Mouse (Mus musculus) liver, postnatal 0 days (tissue): Measurements from ENCODE around the gene Arsa. TPM values are rescaled to one million over a fixed set of nuclear protein-coding genes. Genes with fewer than 3 reads are reported as not detected.

Experiments used
- ATAC-seq: fragments of 200-750 bp; cut with Nextera tagmentation; 2 replicates; pipeline ENCODE4 v1.8.0; 2017; ENCODE audit warnings: mild to moderate bottlenecking, moderate library complexity
- DNase-seq: peaks from one replicate; pipeline ENCODE4 v3.0.0-alpha.2; 2016
- H3K27ac ChIP-seq: fragments of 300-500 bp; sonication (generic); 2 replicates; pipeline ENCODE4 v1.5.1; 2014; ENCODE audit warnings: antibody characterized with exemption, moderate library complexity, mild to moderate bottlenecking, low read depth
- H3K27me3 ChIP-seq: fragments of 300-500 bp; sonication (generic); 2 replicates; pipeline ENCODE4 v1.6.1; 2014; ENCODE audit warnings: low read length, control low read depth, mixed read lengths; ENCODE audit not compliant: insufficient read depth
- H3K36me3 ChIP-seq: fragments of 300-500 bp; sonication (generic); replicated peaks from 2 replicates; pipeline ENCODE4 v1.6.1; 2014; ENCODE audit warnings: mild to moderate bottlenecking, control low read depth, low read length, moderate library complexity, mixed read lengths; ENCODE audit not compliant: insufficient read depth
- H3K4me1 ChIP-seq: fragments of 300-500 bp; sonication (generic); 2 replicates; pipeline ENCODE4 v1.6.1; 2014; ENCODE audit warnings: antibody characterized with exemption, mild to moderate bottlenecking, control low read depth; ENCODE audit not compliant: insufficient read depth
- H3K4me2 ChIP-seq: fragments of 300-500 bp; sonication (generic); 2 replicates; pipeline ENCODE4 v1.6.1; 2014; ENCODE audit warnings: low read depth, mild to moderate bottlenecking, low read length, moderate library complexity, mixed read lengths
- H3K4me3 ChIP-seq: fragments of 300-500 bp; sonication (generic); 2 replicates; pipeline ENCODE4 v1.5.1; 2014; ENCODE audit warnings: low read depth, low read length
- H3K9ac ChIP-seq: fragments of 300-500 bp; sonication (generic); replicated peaks from 2 replicates; pipeline ENCODE4 v1.6.1; 2014; ENCODE audit warnings: mild to moderate bottlenecking, moderate library complexity
- H3K9me3 ChIP-seq: fragments of 300-500 bp; sonication (generic); 2 replicates; pipeline ENCODE4 v1.6.1; 2016; ENCODE audit warnings: mild to moderate bottlenecking, control low read depth, low read length, mixed read lengths
- CTCF ChIP-seq: sonication (generic); IDR thresholded peaks from 2 replicates; pipeline ENCODE4 v1.5.1; 2016; ENCODE audit warnings: antibody characterized with exemption, low read depth
- EP300 ChIP-seq: IDR thresholded peaks from 2 replicates; pipeline ENCODE4 v1.6.1; 2016; ENCODE audit warnings: antibody characterized with exemption, low read depth, mild to moderate bottlenecking
- WGBS: fragments of 180-500 bp; shearing (Covaris S2); extraction: QIAGEN DNeasy Blood & Tissue Kit; methylation state at CpG from one replicate; pipeline ENCODE4 v1.1.7; 2014; ENCODE audit not compliant: insufficient replicate concordance; 5-methylcytosine and 5-hydroxymethylcytosine counted together
- polyA plus RNA-seq: library from polyadenylated mRNA; unstranded; fragments of >200 nt; fragmentation: Nextera tagmentation; extraction: Ambion mirVana; gene quantifications from 2 replicates; pipeline ENCODE4 v1.2.1, GENCODE M21; 2015

Arsa gene
- polyA plus RNA-seq, 1 experiment from 2014 or later, result 5.5 TPM

DNA sequence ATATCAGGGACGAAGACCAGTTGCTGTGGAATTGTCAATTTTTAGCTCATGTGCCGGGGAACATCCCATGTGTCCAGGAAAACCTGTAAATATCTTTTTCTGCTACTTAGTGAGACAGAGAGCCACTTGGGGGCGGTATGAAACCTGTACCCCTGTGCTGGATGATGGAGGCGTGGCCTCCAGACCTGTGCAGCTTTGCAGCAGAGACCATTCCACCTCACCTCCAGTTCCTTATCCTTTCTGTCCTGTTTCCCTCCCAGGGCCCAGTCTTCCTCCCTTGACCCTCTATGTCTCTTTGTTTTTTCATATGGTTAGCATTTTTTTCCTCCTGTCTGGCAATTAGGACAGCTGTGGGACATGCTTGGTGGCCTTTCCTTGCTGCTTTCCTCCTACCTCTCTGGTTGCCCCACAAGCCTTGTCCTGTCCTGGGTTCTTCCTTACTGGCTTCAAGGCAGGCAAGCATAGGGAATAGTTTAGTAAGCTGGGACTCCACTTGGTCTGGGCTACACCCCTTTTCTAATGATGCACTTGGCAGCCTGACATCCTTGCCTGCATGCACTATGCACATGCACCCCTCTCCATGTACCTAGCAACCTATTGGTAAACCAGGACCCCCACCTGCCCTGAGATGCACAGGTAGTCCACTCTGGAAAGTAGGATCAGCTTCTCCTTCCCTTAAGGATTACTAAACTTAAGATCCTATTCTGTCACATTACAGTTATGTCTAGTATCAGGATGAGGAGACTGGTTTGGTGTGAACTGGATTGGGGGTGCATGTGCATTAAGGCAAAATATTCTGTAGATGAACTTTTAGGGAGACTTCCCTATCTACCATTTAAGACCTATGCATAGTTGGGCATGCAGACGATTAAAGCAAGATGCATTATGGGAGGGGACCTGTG, 13.6 kb downstream of the Arsa start:
- DNase-seq (no peak), ATAC-seq (no peak)
- TF ChIP-seq CTCF (peak; percentile 40), EP300 (no peak)
- no peaks in the 10 kb centered on the region for H3K4me1 ChIP-seq
- WGBS, result 41% methylated on average over 5 of the region's 5 CpGs
- no peak overlapping the region for H3K4me2 ChIP-seq
- H3K27me3 ChIP-seq, result 0 out of 2 replicates have a peak, but pooled peaks cover 1% of the 10 kb centered on the region
- H3K36me3 ChIP-seq, result no peaks in the 10 kb centered on the region
- H3K9me3 ChIP-seq, result no peaks in the 10 kb centered on the region
- no peak overlapping the region for H3K9ac ChIP-seq
- no peak overlapping the region for H3K4me3 ChIP-seq
- H3K27ac ChIP-seq, result no peak overlapping the region

DNA sequence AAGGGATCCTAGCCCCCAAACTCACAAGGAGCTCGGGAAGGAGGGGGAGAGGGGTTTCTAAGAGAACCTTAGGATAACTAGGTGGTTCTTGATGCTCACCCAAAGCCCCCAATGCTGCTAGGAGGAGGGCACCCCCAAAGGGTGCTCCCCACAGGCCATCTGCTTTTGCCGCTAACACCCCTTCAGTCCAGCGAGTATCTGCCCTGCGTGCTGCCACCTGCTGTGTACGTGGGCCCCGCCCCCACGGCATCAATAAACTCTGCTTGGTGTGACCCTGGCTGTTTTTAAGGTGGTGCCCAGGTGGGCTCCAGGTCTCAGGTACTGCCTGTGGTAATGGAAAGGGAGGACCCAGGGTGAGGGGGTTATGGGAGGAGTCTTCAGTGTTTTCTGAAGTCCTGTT, 15.0 kb downstream of the Arsa start:
- Histone ChIP-seq H3K27me3 (0 out of 2 replicates have a peak, but pooled peaks cover 3% of the 10 kb centered on the region), H3K4me1 (no peaks in the 10 kb centered on the region), H3K9ac (no peak overlapping the region), H3K4me2 (no peak overlapping the region), H3K4me3 (no peak overlapping the region), H3K9me3 (no peaks in the 10 kb centered on the region), H3K36me3 (no peaks in the 10 kb centered on the region), H3K27ac (no peak overlapping the region)
- ATAC-seq (no peak), DNase-seq (no peak)
- WGBS, result 68% methylated on average over 7 of the region's 7 CpGs
- TF ChIP-seq CTCF (no peak), EP300 (no peak)

DNA sequence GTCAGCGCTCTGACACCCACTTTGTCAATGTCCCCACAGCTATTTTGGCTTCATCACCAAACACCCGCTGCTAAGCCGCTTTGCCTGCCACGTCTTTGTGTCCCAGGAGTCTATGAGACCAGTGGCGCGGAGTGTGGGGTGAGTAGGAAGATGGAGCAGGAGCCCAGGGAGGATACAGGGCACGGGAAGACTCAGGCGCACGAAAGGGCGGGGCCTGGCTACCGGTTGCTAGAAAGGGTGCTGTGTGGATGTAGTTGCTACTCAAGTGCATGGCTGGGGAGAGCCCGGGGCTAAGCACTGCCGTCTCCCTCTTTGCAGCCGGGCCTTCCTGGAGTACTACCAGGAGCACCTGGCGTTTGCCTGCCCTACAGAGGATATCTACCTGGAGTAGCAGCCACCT, 15.9 kb downstream of the Arsa start:
- Histone ChIP-seq H3K4me3 (no peak overlapping the region), H3K36me3 (no peaks in the 10 kb centered on the region), H3K4me2 (no peak overlapping the region), H3K27me3 (0 out of 2 replicates have a peak, but pooled peaks cover 3% of the 10 kb centered on the region), H3K9me3 (no peaks in the 10 kb centered on the region), H3K9ac (no peak overlapping the region), H3K27ac (no peak overlapping the region), H3K4me1 (no peaks in the 10 kb centered on the region)
- DNase-seq (no peak), ATAC-seq (no peak)
- WGBS, result 76% methylated on average over 15 of the region's 15 CpGs
- TF ChIP-seq CTCF (no peak), EP300 (no peak)

DNA sequence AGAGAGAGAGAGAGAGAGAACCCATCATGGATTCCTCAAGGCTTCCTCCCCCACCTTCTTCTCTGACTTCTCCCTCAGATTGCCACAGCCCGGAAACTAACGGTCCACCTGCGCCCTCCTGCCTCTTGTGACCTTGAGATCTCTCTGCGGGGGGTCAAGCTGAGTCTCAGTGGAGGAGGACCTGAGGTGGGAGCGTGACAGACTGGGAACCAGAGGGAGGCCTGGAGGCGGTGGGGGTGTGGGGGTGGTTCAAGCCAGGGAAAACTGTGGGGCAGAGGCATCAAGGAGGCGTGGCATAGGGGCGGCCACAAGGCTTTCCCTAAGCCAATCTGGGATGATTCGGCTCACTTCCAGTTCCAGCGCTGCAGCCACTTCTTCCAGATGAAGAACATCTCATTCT, 16.9 kb downstream of the Arsa start:
- H3K27ac ChIP-seq, result no peak overlapping the region
- TF ChIP-seq EP300 (no peak), CTCF (no peak)
- no peak overlapping the region for H3K9ac ChIP-seq
- DNase-seq (no peak), ATAC-seq (no peak)
- no peaks in the 10 kb centered on the region for H3K9me3 ChIP-seq
- H3K27me3 ChIP-seq, result peaks cover 5% of the 10 kb centered on the region; the same call in 1 of the 2 replicates
- H3K4me2 ChIP-seq, result no peak overlapping the region
- H3K4me1 ChIP-seq, result no peaks in the 10 kb centered on the region
- H3K36me3 ChIP-seq, result no peaks in the 10 kb centered on the region
- WGBS, result 68% methylated on average over 10 of the region's 10 CpGs
- no peak overlapping the region for H3K4me3 ChIP-seq

DNA sequence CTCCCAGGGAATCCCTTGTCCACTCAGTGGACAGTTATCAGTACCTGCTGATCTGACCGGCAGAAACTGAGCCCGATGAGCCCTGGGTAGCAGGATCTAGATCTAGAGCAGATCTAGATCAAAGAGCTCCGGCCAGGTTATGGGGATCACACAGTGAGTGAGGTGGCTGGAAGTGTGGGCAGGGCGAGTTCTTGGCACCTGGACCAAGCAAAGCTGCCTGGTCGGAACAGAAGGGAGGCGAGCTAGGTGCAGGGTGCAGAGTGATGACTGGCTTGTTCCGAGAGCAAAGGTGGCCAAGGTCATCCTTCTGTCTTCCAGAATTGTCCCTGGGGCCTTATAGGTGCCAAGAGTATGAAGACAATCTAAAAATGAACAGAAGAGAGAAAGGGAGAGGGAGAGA, 17.4 kb downstream of the Arsa start:
- 72% methylated on average over 7 of the region's 7 CpGs for WGBS
- ATAC-seq (no peak), DNase-seq (no peak)
- Histone ChIP-seq H3K9me3 (no peaks in the 10 kb centered on the region), H3K27me3 (peaks cover 10% of the 10 kb centered on the region; the same call in 1 of the 2 replicates), H3K4me2 (no peak overlapping the region), H3K9ac (no peak overlapping the region), H3K27ac (no peak overlapping the region), H3K36me3 (no peaks in the 10 kb centered on the region), H3K4me3 (no peak overlapping the region), H3K4me1 (no peaks in the 10 kb centered on the region)
- TF ChIP-seq CTCF (no peak), EP300 (no peak)

DNA sequence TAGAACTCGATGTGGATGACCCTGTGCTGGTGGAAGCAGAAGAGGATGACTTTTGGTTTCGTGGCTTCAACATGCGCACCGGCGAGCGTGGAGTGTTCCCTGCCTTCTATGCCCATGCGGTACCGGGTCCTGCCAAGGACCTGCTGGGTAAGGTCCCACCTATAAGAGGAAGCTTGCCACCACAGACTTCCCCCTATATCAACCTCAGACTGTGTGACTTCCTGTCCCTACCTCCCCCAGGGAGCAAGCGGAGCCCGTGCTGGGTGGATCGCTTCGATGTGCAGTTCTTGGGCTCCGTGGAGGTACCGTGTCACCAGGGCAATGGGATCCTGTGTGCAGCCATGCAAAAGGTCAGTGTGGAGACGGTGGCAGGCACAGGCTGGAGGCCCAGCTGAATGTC, 18.3 kb downstream of the Arsa start:
- Histone ChIP-seq H3K4me1 (peaks cover 4% of the 10 kb centered on the region; the same call in 1 of the 2 replicates), H3K4me2 (no peak overlapping the region), H3K27ac (no peak overlapping the region), H3K9me3 (no peaks in the 10 kb centered on the region), H3K9ac (no peak overlapping the region), H3K27me3 (peaks cover 19% of the 10 kb centered on the region), H3K36me3 (no peaks in the 10 kb centered on the region), H3K4me3 (no peak overlapping the region)
- TF ChIP-seq EP300, result no peak
- TF ChIP-seq CTCF, result no peak
- no peak for DNase-seq
- no peak for ATAC-seq
- WGBS, result 47% methylated on average over 15 of the region's 15 CpGs
